In genomic region chr6:121183414-121184173, GRCm38 (mm10) we compare ENCODE assay signal across 8 mouse cellular contexts. TPM values are rescaled to one million over a fixed set of nuclear protein-coding genes. Genes with fewer than 3 reads are reported as not detected.
DNase-seq lines count a peak whose midpoint lies in the region; ATAC-seq and TF ChIP-seq lines count a peak whose summit lies in the region.

TSS of gene Pex26 (plus strand) at chr6:121183667.

- peak within 1 kb of the TSS; percentile 84 for H3K4me3 ChIP-seq in G1E (ENCODE audit: low read depth, low read length)
- peak within 1 kb of the TSS; percentile 73 for H3K4me3 ChIP-seq in forebrain, postnatal 0 days (ENCODE audit: low read depth, low read length)
- peak within 1 kb of the TSS; percentile 61 for H3K4me3 ChIP-seq in lung, embryonic 15.5 days

- H3K9me3 ChIP-seq in G1E (replicated peaks), result no peaks in the 10 kb centered on the region
- no peaks in the 10 kb centered on the region for H3K9me3 ChIP-seq in forebrain, postnatal 0 days (ENCODE audit: low read length)
- H3K9me3 ChIP-seq in lung, embryonic 15.5 days, result no peaks in the 10 kb centered on the region

- peak within 1 kb of the TSS; percentile 88 for H3K4me2 ChIP-seq in forebrain, postnatal 0 days (ENCODE audit: low read depth)
- peak within 1 kb of the TSS; percentile 94 for H3K4me2 ChIP-seq in lung, embryonic 15.5 days

- H3K27ac ChIP-seq in forebrain, postnatal 0 days (ENCODE audit: low read depth, low read length), result peak within 1 kb of the TSS; percentile 90
- H3K27ac ChIP-seq in lung, embryonic 15.5 days, result peak within 1 kb of the TSS; percentile 84

- DNase-seq in G1E (ENCODE audit: low spot score), result peak; percentile 94
- peak; percentile 92 to 95 for DNase-seq in cerebellum, adult 18-20 months
- DNase-seq in forebrain, postnatal 0 days, result peak; percentile 96
- DNase-seq in heart, postnatal 4 days, result peak; percentile 92
- peak; percentile 90 for DNase-seq in layer of hippocampus, adult 8-10 months (ENCODE audit: low spot score in 2 of 2)
- peak; percentile 80 for DNase-seq in ovary, adult 18-20 months (ENCODE audit: low spot score)
- DNase-seq in thymus, postnatal 0 days (ENCODE audit: low spot score), result peak; percentile 95

- peaks cover 33% of the 10 kb centered on the region for H3K36me3 ChIP-seq in G1E (replicated peaks)
- peaks cover 9% of the 10 kb centered on the region for H3K36me3 ChIP-seq in forebrain, postnatal 0 days (ENCODE audit: insufficient read depth)
- H3K36me3 ChIP-seq in lung, embryonic 15.5 days, result no peaks in the 10 kb centered on the region

- peak within 1 kb of the TSS; percentile 68 for H3K9ac ChIP-seq in forebrain, postnatal 0 days
- H3K9ac ChIP-seq in lung, embryonic 15.5 days, result peak within 1 kb of the TSS; percentile 63

- ATAC-seq in G1E (ENCODE audit: extremely low read depth, insufficient number of reproducible peaks, low FRiP score, poor library complexity, severe bottlenecking), result peak; percentile 88
- peak; percentile 94 for ATAC-seq in forebrain, postnatal 0 days
- peak; percentile 85 for ATAC-seq in lung, embryonic 15.5 days (ENCODE audit: borderline replicate concordance, extremely low read depth, low FRiP score, low TSS enrichment)

- peaks cover 42% of the 10 kb centered on the region for H3K4me1 ChIP-seq in G1E (ENCODE audit: insufficient read depth, low read depth, low read length)
- H3K4me1 ChIP-seq in forebrain, postnatal 0 days (ENCODE audit: insufficient read depth), result peaks cover 11% of the 10 kb centered on the region
- peaks cover 15% of the 10 kb centered on the region for H3K4me1 ChIP-seq in lung, embryonic 15.5 days

- H3K27me3 ChIP-seq in G1E (ENCODE audit: insufficient read depth, low read length), result peaks cover 5% of the 10 kb centered on the region
- H3K27me3 ChIP-seq in forebrain, postnatal 0 days (ENCODE audit: insufficient read depth, low read length), result no peaks in the 10 kb centered on the region
- H3K27me3 ChIP-seq in lung, embryonic 15.5 days, result no peaks in the 10 kb centered on the region

- 2% methylated on average over 32 of the region's 32 CpGs for WGBS in forebrain, postnatal 0 days
- WGBS in lung, embryonic 15.5 days, result 1% methylated on average over 32 of the region's 32 CpGs

- TF ChIP-seq CTCF in G1E (IDR thresholded peaks at IDR 0.05; ENCODE audit: low read depth, low read length), result no peak
- no peak for TF ChIP-seq CTCF in forebrain, postnatal 0 days (IDR thresholded peaks at IDR 0.05; ENCODE audit: low read depth)

RNA-seq across cellular contexts. Expression of gene Pex26, which starts in this region (rescaled TPM):
- total RNA-seq in G1E (2014; fragmentation: Nextera tagmentation), result 14.0 and 16.9 TPM in 2 replicates
- total RNA-seq in G1E (2017), result 13.8 and 15.7 TPM in 2 replicates
- polyA plus RNA-seq in G1E (2012), result 7.2 and 8.6 TPM in 2 replicates
- total RNA-seq in forebrain, postnatal 0 days (2014; rRNA removed), result 25.9 and 31.0 TPM in 2 replicates
- polyA plus RNA-seq in forebrain, postnatal 0 days (2015; fragmentation: Nextera tagmentation; extraction: Ambion mirVana), result 11.1 and 12.3 TPM in 2 replicates
- 1 to 10 TPM; 6.4 to 8.0 TPM for total RNA-seq in heart, postnatal 4 days (2021)
- 10 to 100 TPM; 12.1 to 14.2 (median 13.1) TPM for total RNA-seq in layer of hippocampus, adult 8-10 months (2022)
- 10.9 and 13.5 TPM in 2 replicates for polyA plus RNA-seq in lung, embryonic 15.5 days (2015; fragmentation: Nextera tagmentation; extraction: Ambion mirVana)
- polyA plus RNA-seq in thymus, postnatal 0 days (2015; fragmentation: Nextera tagmentation; extraction: Ambion mirVana), result 7.3 and 8.0 TPM in 2 replicates

Comparison
In these comparisons a context has a peak if more than half of its experiments do, and no peak if none do; other contexts are left out.
1. Peak in every context shown above with its lines: DNase-seq, ATAC-seq, H3K4me3 ChIP-seq and H3K27ac ChIP-seq.